30 mouse cellular contexts compared by ENCODE assay signal in the genomic region with DNA sequence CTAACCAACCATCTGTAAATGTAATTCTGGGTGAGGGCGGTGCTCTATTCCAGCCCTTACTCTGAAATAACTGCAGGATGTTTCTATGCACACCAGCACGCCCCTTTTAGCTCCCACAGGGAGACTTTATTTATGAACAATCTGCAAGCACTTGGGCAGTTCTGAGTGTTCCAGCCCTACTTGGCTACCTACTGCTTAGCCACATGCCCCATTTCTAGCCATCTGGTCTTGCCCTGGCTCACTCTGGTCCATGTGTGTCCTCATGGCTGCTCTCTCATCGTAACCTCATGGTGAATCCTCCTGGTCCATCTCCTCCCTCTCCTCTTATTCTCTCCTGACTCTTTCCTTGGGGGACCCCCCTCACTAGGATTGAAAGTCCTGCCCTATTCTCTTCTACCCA. TPM values are rescaled to one million over a fixed set of nuclear protein-coding genes. Genes with fewer than 3 reads are reported as not detected.
DNase-seq lines count a peak whose midpoint lies in the region; ATAC-seq and TF ChIP-seq lines count a peak whose summit lies in the region.
"Had no signal": no experiment of that assay in that cellular context is flagged by ENCODE, and none has a peak within 500 bp of the region (broad histone marks: within the 10 kb centered on the region; RNA-seq: fewer than 3 reads in every experiment).

No protein-coding gene starts in this region.

- H3K27ac ChIP-seq in embryonic facial prominence, embryonic 10.5 days (replicated peaks) = no peak overlapping the region
- no peak overlapping the region for H3K27ac ChIP-seq in intestine, postnatal 0 days (ENCODE audit: low read depth, low read length)
- H3K27ac ChIP-seq: embryonic facial prominence, embryonic 13.5 days; forebrain, embryonic 12.5 days; heart, adult 2 months; hindbrain, embryonic 14.5 days; kidney, embryonic 15.5 days; left cerebral cortex, adult 2 months; liver, embryonic 12.5 days; midbrain, embryonic 12.5 days; neural tube, embryonic 12.5 days had no signal

- no peak overlapping the region for H3K9ac ChIP-seq in intestine, postnatal 0 days (ENCODE audit: low read depth, low read length)
- H3K9ac ChIP-seq: embryonic facial prominence, embryonic 13.5 days; forebrain, embryonic 12.5 days; heart, embryonic 12.5 days; hindbrain, embryonic 14.5 days; kidney, embryonic 15.5 days; liver, embryonic 12.5 days; liver, postnatal 0 days; midbrain, embryonic 12.5 days; neural tube, embryonic 12.5 days had no signal

- H3K4me1 ChIP-seq in embryonic facial prominence, embryonic 10.5 days = no peaks in the 10 kb centered on the region
- no peaks in the 10 kb centered on the region for H3K4me1 ChIP-seq in intestine, postnatal 0 days (replicated peaks; ENCODE audit: control insufficient read depth, insufficient read depth, low read length)
- H3K4me1 ChIP-seq: embryonic facial prominence, embryonic 13.5 days; forebrain, embryonic 12.5 days; heart, embryonic 12.5 days; liver, embryonic 12.5 days; megakaryocyte, embryonic 14.5 days; midbrain, embryonic 12.5 days; neural tube, embryonic 12.5 days had no signal

- H3K4me2 ChIP-seq in intestine, postnatal 0 days (replicated peaks; ENCODE audit: low read depth) = no peak overlapping the region
- H3K4me2 ChIP-seq: embryonic facial prominence, embryonic 13.5 days; forebrain, embryonic 12.5 days; heart, embryonic 12.5 days; hindbrain, embryonic 14.5 days; kidney, embryonic 15.5 days; liver, embryonic 12.5 days; midbrain, embryonic 12.5 days; neural tube, embryonic 12.5 days had no signal

- H3K36me3 ChIP-seq in embryonic facial prominence, embryonic 10.5 days (replicated peaks) = no peaks in the 10 kb centered on the region
- no peaks in the 10 kb centered on the region for H3K36me3 ChIP-seq in intestine, postnatal 0 days (ENCODE audit: control insufficient read depth, insufficient read depth)
- H3K36me3 ChIP-seq: embryonic facial prominence, embryonic 13.5 days; forebrain, embryonic 12.5 days; heart, embryonic 12.5 days; kidney, embryonic 15.5 days; liver, embryonic 12.5 days; midbrain, embryonic 12.5 days; neural tube, embryonic 12.5 days had no signal

- ATAC-seq in erythroblast, adult 5-6 weeks (replicated peaks; ENCODE audit: low FRiP score, poor library complexity, severe bottlenecking) = no peak
- no peak for ATAC-seq in intestine, postnatal 0 days
- ATAC-seq: CD4-positive, CD25-positive, alpha-beta regulatory T cell, adult 4 months; inflammation-experienced regulatory T-cells, adult 6 months; liver, embryonic 12.5 days; liver, postnatal 0 days had no signal

- no peaks in the 10 kb centered on the region; the same call in 1 of the 2 replicates for H3K27me3 ChIP-seq in embryonic facial prominence, embryonic 10.5 days (replicated peaks; ENCODE audit: low read depth, poor library complexity, severe bottlenecking)
- H3K27me3 ChIP-seq in intestine, postnatal 0 days (replicated peaks; ENCODE audit: control insufficient read depth, insufficient read depth, low read length) = no peaks in the 10 kb centered on the region
- H3K27me3 ChIP-seq: embryonic facial prominence, embryonic 13.5 days; forebrain, embryonic 12.5 days; kidney, embryonic 15.5 days; midbrain, embryonic 12.5 days; neural tube, embryonic 12.5 days had no signal

- DNase-seq in heart, postnatal 4 days = peak; percentile 2
- no peak for DNase-seq in heart, adult 11 months
- DNase-seq in cerebellum, adult 18-20 months = peak; percentile 78 to 84
- DNase-seq in cerebellum, postnatal 10 days = peak; percentile 64 to 72
- DNase-seq in embryonic facial prominence, embryonic 10.5 days (ENCODE audit: low spot score) = no peak
- DNase-seq: adrenal gland, postnatal 25 days; gastrocnemius, postnatal 36 days; heart, adult 2 months; kidney, adult 18-20 months; kidney, postnatal 25 days; liver, postnatal 0 days; lung, postnatal 4 days; thymus, adult 2 months; thymus, postnatal 36 days had no signal

- H3K4me3 ChIP-seq in embryonic facial prominence, embryonic 10.5 days = no peak overlapping the region
- no peak overlapping the region for H3K4me3 ChIP-seq in intestine, postnatal 0 days (ENCODE audit: low read depth, low read length)
- H3K4me3 ChIP-seq: embryonic facial prominence, embryonic 13.5 days; erythroblast, embryonic 14.5 days; forebrain, embryonic 12.5 days; heart, adult 2 months; heart, embryonic 12.5 days; kidney, embryonic 15.5 days; left cerebral cortex, adult 2 months; liver, embryonic 12.5 days; megakaryocyte, embryonic 14.5 days; midbrain, embryonic 12.5 days; myocyte; neural tube, embryonic 12.5 days had no signal

- no peaks in the 10 kb centered on the region for H3K9me3 ChIP-seq in embryonic facial prominence, embryonic 10.5 days
- H3K9me3 ChIP-seq in intestine, postnatal 0 days (ENCODE audit: control insufficient read depth) = no peaks in the 10 kb centered on the region
- H3K9me3 ChIP-seq: embryonic facial prominence, embryonic 13.5 days; forebrain, embryonic 12.5 days; heart, embryonic 12.5 days; kidney, embryonic 15.5 days; liver, embryonic 12.5 days; midbrain, embryonic 12.5 days; neural tube, embryonic 12.5 days had no signal

- no peak for TF ChIP-seq CTCF in intestine, postnatal 0 days (IDR thresholded peaks at IDR 0.05; ENCODE audit: low read depth)

- 92% methylated on average over 3 of the region's 3 CpGs for WGBS in embryonic facial prominence, embryonic 10.5 days
- WGBS in intestine, postnatal 0 days = 94% methylated on average over 3 of the region's 3 CpGs

RNA-seq across cellular contexts. Expression of gene Xpa, which starts 39.8 kb away (rescaled TPM):
- total RNA-seq in heart, postnatal 4 days (2021) = 10 to 100 TPM; 10.2 to 11.9 TPM
- 19.9 and 24.7 TPM in 2 replicates for polyA plus RNA-seq in embryonic facial prominence, embryonic 10.5 days (2016; fragmentation: Nextera tagmentation; extraction: Ambion mirVana)
- 25.5 and 54.0 TPM in 2 replicates for total RNA-seq in erythroblast, adult 5-6 weeks (2015; ENCODE audit: low replicate concordance)
- 88.6 and 102 TPM in 2 replicates for total RNA-seq in erythroblast, adult 5-6 weeks (2017; ENCODE audit: low replicate concordance)
- polyA plus RNA-seq in intestine, postnatal 0 days (2015; fragmentation: Nextera tagmentation; extraction: Ambion mirVana) = 29.0 and 29.1 TPM in 2 replicates

Comparison
In these comparisons a context has a peak if more than half of its experiments do, and no peak if none do; other contexts are left out.
1. DNase-seq: peak in heart, postnatal 4 days (single experiment), cerebellum, adult 18-20 months (2 of 2) and cerebellum, postnatal 10 days (2 of 2); none in heart, adult 11 months (single experiment) and embryonic facial prominence, embryonic 10.5 days (single experiment).